Mouse (Mus musculus): ENCODE results near the gene Stoml2. TPM values are rescaled to one million over a fixed set of nuclear protein-coding genes. Genes with fewer than 3 reads are reported as not detected.

Stoml2 gene
- polyA plus RNA-seq (2012; ENCODE audit: low replicate concordance) = 119 and 202 TPM in 2 replicates

GRCm38 (mm10) chr4:43031237-43031995, at the start of gene Stoml2:
Stoml2 (minus strand) TSS chr4:43031710.

DNA sequence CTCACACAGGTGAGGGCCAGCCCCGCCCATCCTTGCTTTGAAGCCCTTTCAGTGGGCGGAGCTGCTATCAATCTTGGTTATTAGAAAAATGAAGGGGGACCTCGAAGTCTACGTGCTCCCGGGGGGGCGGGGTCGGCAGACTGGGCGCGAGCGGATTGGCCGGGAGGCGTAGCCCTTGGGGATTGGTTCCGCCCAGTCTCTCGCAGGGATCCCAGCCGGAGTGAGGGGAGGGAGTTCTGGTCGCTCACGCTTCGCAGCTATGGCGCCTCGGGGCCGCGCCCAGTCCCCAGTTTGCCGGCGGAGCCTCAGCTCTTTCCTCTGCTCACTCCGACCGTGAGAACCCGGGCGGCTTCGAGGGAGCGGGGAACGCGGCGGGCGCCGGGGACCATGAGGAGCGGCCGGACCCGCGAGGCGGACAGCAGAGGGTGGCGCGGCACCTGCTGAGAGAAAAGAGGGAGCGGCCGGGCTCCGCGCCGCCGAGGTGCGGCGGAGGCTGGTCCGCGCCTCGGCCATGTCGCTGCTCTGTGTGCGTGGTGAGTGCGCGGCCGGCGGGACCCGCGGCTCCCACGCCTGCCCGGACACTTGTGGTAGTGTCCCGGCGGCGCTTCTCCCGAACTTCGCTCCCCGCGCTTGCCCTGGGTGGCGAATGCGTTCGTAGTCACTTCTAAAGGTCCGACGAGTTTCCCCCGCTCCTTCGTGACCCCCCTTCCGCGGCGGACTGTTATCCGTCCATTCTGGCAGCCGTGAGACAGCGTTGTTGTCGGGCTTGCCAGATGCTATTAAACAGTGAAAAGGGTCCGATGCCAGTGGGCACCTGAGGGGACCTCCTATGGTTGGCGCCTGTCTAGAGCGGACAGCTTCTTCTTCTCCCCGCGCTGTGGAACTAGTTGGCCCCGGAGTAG, 27.5 kb upstream of the Stoml2 start, which contains the start of gene Unc13b:
Unc13b (plus strand) TSS at position 201 of the 902 bp plus-strand sequence.

DNA sequence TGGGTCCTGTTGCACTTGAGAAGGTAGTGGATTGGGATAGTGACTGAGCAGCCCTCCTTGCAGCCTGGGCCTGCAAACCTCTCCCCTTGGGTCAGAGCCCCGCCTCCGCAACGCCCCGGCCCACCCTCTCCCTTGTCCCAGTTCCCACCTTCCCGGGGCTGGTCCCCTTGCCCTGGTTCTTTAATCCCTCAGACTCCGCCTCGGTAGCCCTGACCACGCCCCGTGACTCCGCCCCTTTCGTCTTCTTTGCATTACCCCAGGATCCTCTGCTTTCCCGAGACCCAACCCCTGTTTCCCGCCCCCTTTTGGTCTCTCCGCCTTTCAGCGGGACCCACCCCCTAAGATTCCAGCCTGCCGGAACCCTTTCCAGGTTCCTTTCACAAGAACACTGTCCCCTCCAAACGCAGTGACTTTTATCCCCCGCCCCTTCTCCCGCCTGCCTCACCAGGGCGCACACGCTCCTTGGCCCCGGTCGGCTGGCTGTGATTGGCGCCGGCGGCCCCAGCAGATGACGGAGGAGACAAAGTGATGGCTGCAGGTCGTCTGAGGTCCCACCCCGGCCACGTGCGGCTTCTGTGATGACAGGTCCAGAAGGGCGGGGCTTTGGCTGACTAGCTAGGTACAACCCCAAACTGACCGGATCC, 14.3 kb upstream of the Stoml2 start, which contains the start of gene Fam214b:
Fam214b (minus strand) TSS at position 562 of the 644 bp plus-strand sequence.

DNA sequence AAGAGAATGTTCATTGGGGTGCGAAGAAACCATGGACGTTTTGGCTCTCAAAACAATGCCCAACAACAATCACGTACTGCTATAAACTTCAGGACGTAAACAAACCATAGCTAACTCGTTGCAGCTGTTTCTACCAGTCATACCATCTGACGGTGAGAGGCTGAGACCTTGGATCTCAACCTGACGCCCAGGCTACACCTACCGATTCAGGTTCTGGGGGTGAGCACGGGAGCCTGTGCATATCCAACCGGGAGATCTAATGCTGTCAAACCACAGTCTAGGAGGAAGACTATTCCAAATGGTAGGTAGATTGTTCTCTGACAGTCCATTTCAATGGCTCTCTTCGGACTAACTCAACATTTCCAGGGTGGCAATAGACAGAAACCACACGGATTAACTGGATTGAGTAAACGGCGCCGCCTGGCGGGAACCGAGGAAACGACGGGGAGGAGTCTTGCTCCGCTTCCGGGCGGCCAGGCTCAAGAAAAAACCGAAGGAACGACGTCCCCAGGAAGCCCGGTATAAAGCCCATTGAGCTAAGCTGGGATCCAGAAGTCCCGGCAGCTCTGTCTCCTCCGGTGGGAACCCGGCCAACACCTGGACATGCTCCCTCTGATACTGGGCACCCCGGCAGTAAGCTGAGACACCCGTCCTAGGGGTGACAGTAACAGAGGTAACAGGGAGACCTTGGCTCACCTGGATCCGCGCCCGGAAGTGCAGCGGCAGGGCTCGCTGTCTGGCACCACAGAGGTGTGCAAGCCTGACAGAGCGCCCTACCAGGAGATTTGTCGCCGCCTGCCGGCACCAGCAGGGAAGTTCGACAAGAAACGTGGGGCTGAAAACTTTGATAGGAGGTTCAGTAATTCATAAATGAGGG, 6.2 kb downstream of the Stoml2 start, which contains the start of gene Pigo:
Pigo (minus strand) TSS at position 736 of the 877 bp plus-strand sequence.

GRCm38 (mm10) chr4:43010161-43011038, 21.1 kb downstream of the Stoml2 start, which contains the start of gene Fancg:
Fancg (minus strand) TSS chr4:43010506.

GRCm38 (mm10) chr4:43000141-43000986, 31.1 kb downstream of the Stoml2 start, which contains the start of gene Vcp:
Vcp (minus strand) TSS chr4:43000507.

Other genes with a start within 250 kb of the Stoml2 start
- gene Fam205a1, start 177.8 kb downstream of the Stoml2 start, polyA plus RNA-seq (2012; ENCODE audit: low replicate concordance) = not detected in 2 replicates
- not detected in 2 replicates for gene Gm12394, start 174.9 kb downstream of the Stoml2 start, polyA plus RNA-seq (2012; ENCODE audit: low replicate concordance)
- gene Fam205c, start 157.5 kb downstream of the Stoml2 start, polyA plus RNA-seq (2012; ENCODE audit: low replicate concordance) = not detected in 2 replicates
- 0.08 and 0.27 TPM in 2 replicates for gene Phf24, start 115.0 kb downstream of the Stoml2 start, polyA plus RNA-seq (2012; ENCODE audit: low replicate concordance)
- gene Dnajb5, start 81.9 kb downstream of the Stoml2 start, polyA plus RNA-seq (2012; ENCODE audit: low replicate concordance) = 3.8 and 6.3 TPM in 2 replicates
- not detected in 2 replicates for gene 1700022I11Rik, start 62.1 kb downstream of the Stoml2 start, polyA plus RNA-seq (2012; ENCODE audit: low replicate concordance)
- 212 TPM in 2 replicates for gene Vcp, start 31.2 kb downstream of the Stoml2 start, polyA plus RNA-seq (2012; ENCODE audit: low replicate concordance)
- 6.0 and 12.1 TPM in 2 replicates for gene Fancg, start 21.2 kb downstream of the Stoml2 start, polyA plus RNA-seq (2012; ENCODE audit: low replicate concordance)
- 14.3 and 29.6 TPM in 2 replicates for gene Pigo, start 5.9 kb downstream of the Stoml2 start, polyA plus RNA-seq (2012; ENCODE audit: low replicate concordance)
- gene Fam214b, start 14.5 kb upstream of the Stoml2 start, polyA plus RNA-seq (2012; ENCODE audit: low replicate concordance) = 33.3 and 36.9 TPM in 2 replicates
- gene Unc13b, start 27.2 kb upstream of the Stoml2 start, polyA plus RNA-seq (2012; ENCODE audit: low replicate concordance) = 0.35 TPM in 1 of 2 replicates, not detected in the other
- gene Atp8b5, start 235.4 kb upstream of the Stoml2 start, polyA plus RNA-seq (2012; ENCODE audit: low replicate concordance) = 0.15 TPM in 1 of 2 replicates, not detected in the other